Mouse (Mus musculus) neutrophil, adult 83 days (primary cell): Measurements from ENCODE around the gene Btbd2. TPM values are rescaled to one million over a fixed set of nuclear protein-coding genes. Genes with fewer than 3 reads are reported as not detected.

Experiments
- total RNA-seq, 2 experiments: library from RNA; stranded (reverse); gene quantifications; one replicate each; pipeline ENCODE4 v1.2.4; 2023

Btbd2 gene
- total RNA-seq, result 10 to 100 TPM; 19.2 to 23.8 TPM

DNA sequence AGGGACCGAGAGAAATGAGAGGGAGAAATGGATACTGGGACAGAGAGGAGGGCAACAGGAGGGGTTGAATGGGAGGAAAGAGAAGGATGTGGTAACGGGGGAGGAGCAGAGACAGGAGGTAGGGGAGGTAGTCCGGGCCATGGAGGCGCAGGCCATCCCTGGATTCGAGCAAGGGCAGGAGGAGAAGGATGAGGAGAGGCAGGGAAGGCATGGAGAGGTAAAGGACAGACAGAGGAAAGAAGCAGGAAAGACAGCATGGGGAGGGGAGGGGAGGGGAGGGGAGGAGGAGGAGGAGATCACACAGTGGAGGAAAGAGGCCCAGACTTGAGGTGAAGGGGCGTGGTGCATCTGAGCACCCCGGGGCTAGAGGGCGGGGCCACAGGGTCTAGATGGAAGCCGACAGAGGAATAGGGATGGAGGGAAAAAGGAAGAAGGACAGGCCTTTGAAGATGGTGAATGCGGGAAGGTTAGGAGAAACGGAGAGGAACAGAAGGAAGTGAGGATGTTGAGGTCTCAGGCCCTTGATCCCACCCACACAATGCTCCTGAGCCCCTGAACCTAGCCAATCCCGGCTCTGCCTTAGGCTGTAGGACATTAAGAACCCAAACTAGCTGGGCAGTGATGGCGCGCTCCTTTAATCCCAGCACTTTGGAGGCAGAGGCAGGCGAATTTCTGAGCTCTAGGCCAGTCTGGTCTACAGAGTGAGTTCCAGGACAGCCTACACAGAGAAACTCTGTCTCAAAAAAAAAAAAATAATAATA lies at the start of gene Btbd2:
TSS of gene Btbd2 (minus strand) at position 209 of the 761 bp plus-strand sequence.

GRCm38 (mm10) chr10:80701721-80702535 lies 45.1 kb upstream of the Btbd2 start, which contains the start of the genes Mob3a and Izumo4:
TSS of gene Mob3a (minus strand) at chr10:80701977.
TSS of gene Izumo4 (plus strand) at chr10:80702184.

GRCm38 (mm10) chr10:80677942-80678436 lies 21.1 kb upstream of the Btbd2 start, which contains the start of gene Mknk2:
TSS of gene Mknk2 (minus strand) at chr10:80678112.

GRCm38 (mm10) chr10:80622661-80623456 lies 34.0 kb downstream of the Btbd2 start, which contains the start of gene Csnk1g2:
TSS of gene Csnk1g2 (plus strand) at chr10:80622838.

GRCm38 (mm10) chr10:80605721-80606120 lies 51.1 kb downstream of the Btbd2 start, which contains the start of gene Gm49322:
TSS of gene Gm49322 (plus strand) at chr10:80606021.

DNA sequence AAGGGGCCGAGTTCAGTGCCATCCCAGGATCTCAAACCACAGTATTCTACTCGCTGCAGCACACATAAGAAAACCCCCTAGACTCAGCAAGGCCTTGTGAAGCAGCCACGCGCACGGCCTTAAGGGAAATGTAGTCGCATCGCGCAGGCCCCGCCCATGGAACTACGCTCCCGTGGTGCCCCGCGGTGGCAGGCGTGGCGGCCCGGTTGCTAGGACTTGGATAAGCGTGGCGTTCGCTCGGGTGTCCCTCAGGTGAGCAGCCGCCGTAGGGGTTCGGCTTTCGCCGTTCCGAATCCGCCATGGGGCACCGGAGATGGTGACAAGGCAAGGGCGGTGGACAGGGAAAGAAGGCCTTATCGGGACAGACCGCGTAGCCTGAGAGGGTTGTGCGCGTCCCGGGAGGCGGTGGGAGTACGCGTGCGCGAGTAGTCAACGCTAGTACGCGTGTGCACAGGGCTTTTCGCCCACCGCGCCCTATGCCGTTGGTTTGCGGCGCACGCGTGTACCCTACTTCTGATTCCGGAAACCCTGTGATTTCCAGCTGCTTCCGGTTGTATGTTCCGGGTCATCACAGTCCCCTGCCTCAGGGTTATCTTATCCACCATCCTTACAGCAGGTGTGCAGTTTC lies 54.1 kb downstream of the Btbd2 start, which contains the start of the genes Scamp4 and Adat3:
TSS of gene Scamp4 (plus strand) at position 175 of the 628 bp plus-strand sequence.
TSS of gene Adat3 (plus strand) at position 183 of the 628 bp plus-strand sequence.

Other genes starting within 250 kb of the Btbd2 start
- gene Tcf3, start 223.4 kb downstream of the Btbd2 start, total RNA-seq, result 10 to 100 TPM; 50.5 to 63.1 TPM
- gene Onecut3, start 162.2 kb downstream of the Btbd2 start, total RNA-seq, result not detected
- gene Atp8b3, start 117.9 kb downstream of the Btbd2 start, total RNA-seq, result under 1 TPM; 0.11 TPM
- 10 to 100 TPM; 55.9 to 56.9 TPM for gene Rexo1, start 95.5 kb downstream of the Btbd2 start, total RNA-seq
- gene Klf16, start 79.8 kb downstream of the Btbd2 start, total RNA-seq, result 10 to 100 TPM in 1 of 2 experiments, 1 to 10 TPM in 1; 8.4 to 10.7 TPM
- gene Abhd17a, start 66.7 kb downstream of the Btbd2 start, total RNA-seq, result 10 to 100 TPM; 40.9 to 44.3 TPM
- gene Scamp4, start 54.2 kb downstream of the Btbd2 start, total RNA-seq, result 10 to 100 TPM; 11.1 to 12.5 TPM
- 1 to 10 TPM; 1.3 to 2.9 TPM for gene Adat3, start 54.2 kb downstream of the Btbd2 start, total RNA-seq
- under 1 TPM; 0.29 to 0.70 TPM for gene Gm49322, start 51.0 kb downstream of the Btbd2 start, total RNA-seq
- gene Csnk1g2, start 34.2 kb downstream of the Btbd2 start, total RNA-seq, result 100 to 1,000 TPM in 1 of 2 experiments, 10 to 100 TPM in 1; 96.3 to 120 TPM
- 100 to 1,000 TPM; 187 to 191 TPM for gene Mknk2, start 21.0 kb upstream of the Btbd2 start, total RNA-seq
- gene Mob3a, start 44.9 kb upstream of the Btbd2 start, total RNA-seq, result 100 to 1,000 TPM; 124 TPM
- gene Izumo4, start 45.1 kb upstream of the Btbd2 start, total RNA-seq, result 1 to 10 TPM; 8.5 to 10.0 TPM
- 10 to 100 TPM; 91.5 to 95.8 TPM for gene Ap3d1, start 85.2 kb upstream of the Btbd2 start, total RNA-seq
- gene Dot1l, start 98.1 kb upstream of the Btbd2 start, total RNA-seq, result 10 to 100 TPM; 30.9 to 33.4 TPM
- gene Sf3a2, start 141.1 kb upstream of the Btbd2 start, total RNA-seq, result 10 to 100 TPM; 44.1 to 48.2 TPM
- 10 to 100 TPM; 70.8 to 77.6 TPM for gene Plekhj1, start 141.6 kb upstream of the Btbd2 start, total RNA-seq
- 1 to 10 TPM in 1 of 2 experiments, under 1 TPM in 1; 0.94 to 1.1 TPM for gene Amh, start 148.2 kb upstream of the Btbd2 start, total RNA-seq
- not detected for gene Jsrp1, start 156.4 kb upstream of the Btbd2 start, total RNA-seq
- gene Oaz1, start 169.6 kb upstream of the Btbd2 start, total RNA-seq, result 100 to 1,000 TPM; 551 to 600 TPM
- not detected for gene Lingo3, start 187.0 kb upstream of the Btbd2 start, total RNA-seq
- 10 to 100 TPM; 14.4 to 14.7 TPM for gene Lsm7, start 198.1 kb upstream of the Btbd2 start, total RNA-seq
- 10 to 100 TPM; 23.9 to 34.6 TPM for gene Sppl2b, start 198.2 kb upstream of the Btbd2 start, total RNA-seq
- not detected for gene Tmprss9, start 214.8 kb upstream of the Btbd2 start, total RNA-seq
- gene Timm13, start 243.9 kb upstream of the Btbd2 start, total RNA-seq, result 10 to 100 TPM; 46.4 to 48.9 TPM